Mouse (Mus musculus): ENCODE data around the gene Ciz1. TPM values are rescaled to one million over a fixed set of nuclear protein-coding genes. Genes with fewer than 3 reads are reported as not detected.

The Ciz1 gene
- polyA plus RNA-seq, 1 experiment from 2014 or later = 54.9 TPM

DNA sequence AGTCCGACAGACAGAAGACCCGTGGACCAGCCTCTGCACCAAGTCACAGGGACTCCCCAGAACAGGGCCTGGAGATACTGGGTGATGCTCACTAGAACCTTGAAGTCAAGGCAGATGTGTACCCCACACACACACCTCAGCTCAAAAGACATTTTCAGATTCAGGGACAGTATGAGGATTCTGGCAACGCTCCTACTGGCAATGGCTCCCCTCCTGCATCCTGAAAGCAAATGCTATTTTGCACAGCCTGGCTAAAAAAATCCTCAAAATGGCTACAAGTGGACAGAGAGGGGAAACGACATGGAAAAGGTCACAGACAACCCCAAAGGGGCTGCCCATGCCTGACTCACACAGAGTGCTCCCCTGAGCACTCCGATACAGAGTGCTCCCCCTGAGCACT lies 20.0 kb upstream of the Ciz1 start:
- WGBS = 81% methylated on average over 5 of the region's 5 CpGs
- ATAC-seq (ENCODE audit: low FRiP score, low TSS enrichment) = no peak
- H3K4me3 ChIP-seq (ENCODE audit: low read length) = no peak overlapping the region

DNA sequence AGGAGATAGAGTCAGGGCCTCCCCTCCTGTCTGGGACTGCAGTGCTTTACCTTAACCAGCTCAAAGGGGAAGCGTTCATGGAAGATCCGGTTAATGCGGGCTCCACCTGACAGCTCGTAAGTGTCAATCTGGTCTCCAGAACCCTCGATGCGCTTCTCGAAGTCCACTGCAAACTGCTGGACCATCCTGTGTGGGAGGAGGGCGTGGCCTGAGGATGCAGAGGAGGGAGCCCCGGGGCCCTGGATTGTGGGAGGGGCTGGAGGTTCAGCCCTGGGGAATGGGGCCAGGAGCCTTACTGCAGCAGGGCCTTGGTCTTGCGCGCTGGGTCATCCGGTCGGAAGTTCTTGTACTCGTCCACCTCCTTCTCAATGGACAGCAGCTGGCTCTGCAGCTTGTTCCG lies 16.2 kb upstream of the Ciz1 start:
- Histone ChIP-seq H3K27me3 (ENCODE audit: insufficient read depth, low read length) (no peaks in the 10 kb centered on the region), H3K9ac (replicated peaks; ENCODE audit: low read length) (no peak overlapping the region), H3K36me3 (ENCODE audit: insufficient read depth, low read length) (no peaks in the 10 kb centered on the region), H3K4me3 (ENCODE audit: low read length) (no peak overlapping the region), H3K4me1 (ENCODE audit: insufficient read depth, low read length) (peaks cover 8% of the 10 kb centered on the region; the same call in 1 of the 2 replicates), H3K27ac (ENCODE audit: low read length) (no peak overlapping the region), H3K4me2 (replicated peaks; ENCODE audit: low read depth, low read length) (no peak overlapping the region), H3K9me3 (ENCODE audit: low read length) (no peaks in the 10 kb centered on the region)
- WGBS = 34% methylated on average over 15 of the region's 15 CpGs
- ATAC-seq (ENCODE audit: low FRiP score, low TSS enrichment) = no peak; the same call in 1 of the 2 replicates

More for the DNA sequence above, 20.0 kb upstream of the Ciz1 start:
- H3K4me1 ChIP-seq (ENCODE audit: insufficient read depth, low read length) = peaks cover 8% of the 10 kb centered on the region; the same call in 1 of the 2 replicates
- no peaks in the 10 kb centered on the region for H3K36me3 ChIP-seq (ENCODE audit: insufficient read depth, low read length)
- H3K4me2 ChIP-seq (replicated peaks; ENCODE audit: low read depth, low read length) = no peak overlapping the region
- no peaks in the 10 kb centered on the region for H3K9me3 ChIP-seq (ENCODE audit: low read length)
- no peak overlapping the region for H3K27ac ChIP-seq (ENCODE audit: low read length)
- no peak overlapping the region for H3K9ac ChIP-seq (replicated peaks; ENCODE audit: low read length)
- no peaks in the 10 kb centered on the region for H3K27me3 ChIP-seq (ENCODE audit: insufficient read depth, low read length)

DNA sequence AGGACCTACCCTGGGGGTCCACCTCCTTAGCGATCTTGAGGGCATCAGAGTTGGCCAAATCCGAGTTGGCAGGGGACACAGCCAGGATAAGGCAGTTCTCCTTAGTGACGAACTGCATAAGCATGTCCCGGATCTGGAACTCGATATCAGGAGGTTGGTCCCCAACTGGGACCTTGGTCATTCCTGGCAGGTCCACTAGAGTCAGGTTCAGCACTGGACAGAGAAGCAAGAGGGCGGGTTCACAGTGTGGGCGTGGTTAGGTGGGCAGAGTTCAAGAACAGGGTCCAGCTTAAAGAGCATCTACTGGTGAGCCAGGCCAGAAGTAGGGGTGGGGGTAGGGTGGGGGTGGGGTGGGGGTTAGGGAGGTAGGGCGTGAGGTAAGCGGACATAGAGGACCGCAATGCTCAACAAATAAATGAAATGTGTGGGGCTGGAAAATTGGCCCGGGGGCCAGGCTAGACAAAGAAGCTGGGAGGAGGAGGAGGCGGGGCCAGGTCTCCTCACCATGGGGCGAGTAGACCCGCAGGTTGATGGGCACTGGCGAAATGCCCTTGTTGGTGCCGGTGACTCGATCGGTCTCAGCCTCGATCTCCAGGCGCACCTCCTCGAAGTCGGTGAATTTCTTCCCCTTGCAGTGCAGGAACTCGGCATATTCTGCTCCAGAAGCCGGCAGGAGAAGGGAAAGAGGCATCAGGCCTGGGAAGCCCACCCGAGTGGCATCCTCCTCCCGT lies 12.1 kb upstream of the Ciz1 start:
- Histone ChIP-seq H3K4me3 (ENCODE audit: low read length) (no peak overlapping the region), H3K27me3 (ENCODE audit: insufficient read depth, low read length) (no peaks in the 10 kb centered on the region), H3K9me3 (ENCODE audit: low read length) (no peaks in the 10 kb centered on the region), H3K27ac (ENCODE audit: low read length) (no peak overlapping the region), H3K9ac (replicated peaks; ENCODE audit: low read length) (no peak overlapping the region), H3K4me2 (replicated peaks; ENCODE audit: low read depth, low read length) (no peak overlapping the region), H3K36me3 (ENCODE audit: insufficient read depth, low read length) (no peaks in the 10 kb centered on the region), H3K4me1 (ENCODE audit: insufficient read depth, low read length) (peaks cover 8% of the 10 kb centered on the region; the same call in 1 of the 2 replicates)
- no peak for ATAC-seq (ENCODE audit: low FRiP score, low TSS enrichment)
- 43% methylated on average over 25 of the region's 26 CpGs for WGBS

DNA sequence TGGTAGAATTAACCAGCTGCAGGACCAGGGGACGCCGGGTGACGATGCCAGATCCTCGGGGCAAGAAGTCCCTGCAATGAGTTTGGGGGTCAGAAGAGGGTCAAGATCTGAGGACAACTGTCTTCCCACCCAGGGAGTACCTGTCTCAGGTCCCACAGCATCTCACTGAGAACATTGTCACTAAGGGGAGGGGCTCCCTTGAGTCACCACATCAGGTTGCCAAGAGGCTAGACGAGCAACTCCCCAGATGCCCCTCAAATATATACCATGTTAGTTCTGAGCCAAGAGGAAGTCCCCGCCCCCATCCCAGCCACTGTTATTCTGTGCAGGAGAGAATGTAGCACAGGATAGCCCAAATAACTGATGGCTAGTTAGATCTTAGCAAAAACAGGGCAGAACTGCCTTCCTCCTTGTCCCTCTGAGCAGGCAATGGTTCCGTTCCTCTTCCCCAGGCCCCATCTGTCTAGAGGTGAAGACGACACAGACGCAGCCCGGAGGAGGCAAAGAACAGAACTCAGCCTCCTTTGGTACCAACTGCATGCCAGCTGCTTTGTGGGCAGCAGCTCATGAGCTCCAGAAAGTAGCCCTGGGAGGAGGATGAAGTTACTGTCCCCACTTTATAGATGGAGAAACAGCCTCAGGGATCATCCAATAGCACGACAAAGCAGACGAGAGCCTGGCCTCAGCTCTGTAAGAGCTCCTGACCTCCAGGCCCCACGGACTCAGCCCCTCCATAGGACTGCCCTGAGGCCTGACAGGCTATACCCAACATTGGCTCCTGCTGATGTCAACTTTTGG lies 11.1 kb upstream of the Ciz1 start:
- 79% methylated on average over 13 of the region's 13 CpGs for WGBS

GRCm38 (mm10) chr2:32341634-32341939 lies 10.5 kb upstream of the Ciz1 start:
- Histone ChIP-seq H3K27me3 (ENCODE audit: insufficient read depth, low read length) (no peaks in the 10 kb centered on the region), H3K9ac (replicated peaks; ENCODE audit: low read length) (no peak overlapping the region), H3K9me3 (ENCODE audit: low read length) (no peaks in the 10 kb centered on the region), H3K4me2 (replicated peaks; ENCODE audit: low read depth, low read length) (no peak overlapping the region), H3K4me3 (ENCODE audit: low read length) (no peak overlapping the region), H3K36me3 (ENCODE audit: insufficient read depth, low read length) (no peaks in the 10 kb centered on the region), H3K4me1 (ENCODE audit: insufficient read depth, low read length) (no peaks in the 10 kb centered on the region), H3K27ac (ENCODE audit: low read length) (no peak overlapping the region)
- no peak for ATAC-seq (ENCODE audit: low FRiP score, low TSS enrichment)
- WGBS = 79% methylated on average over 4 of the region's 4 CpGs

More for the DNA sequence above, 11.1 kb upstream of the Ciz1 start:
- H3K27me3 ChIP-seq (ENCODE audit: insufficient read depth, low read length) = no peaks in the 10 kb centered on the region
- H3K4me3 ChIP-seq (ENCODE audit: low read length) = no peak overlapping the region
- no peak overlapping the region for H3K9ac ChIP-seq (replicated peaks; ENCODE audit: low read length)
- H3K4me2 ChIP-seq (replicated peaks; ENCODE audit: low read depth, low read length) = no peak overlapping the region
- H3K4me1 ChIP-seq (ENCODE audit: insufficient read depth, low read length) = peaks cover 5% of the 10 kb centered on the region; the same call in 1 of the 2 replicates
- no peak for ATAC-seq (ENCODE audit: low FRiP score, low TSS enrichment)
- no peaks in the 10 kb centered on the region for H3K9me3 ChIP-seq (ENCODE audit: low read length)
- no peaks in the 10 kb centered on the region for H3K36me3 ChIP-seq (ENCODE audit: insufficient read depth, low read length)
- H3K27ac ChIP-seq (ENCODE audit: low read length) = no peak overlapping the region

DNA sequence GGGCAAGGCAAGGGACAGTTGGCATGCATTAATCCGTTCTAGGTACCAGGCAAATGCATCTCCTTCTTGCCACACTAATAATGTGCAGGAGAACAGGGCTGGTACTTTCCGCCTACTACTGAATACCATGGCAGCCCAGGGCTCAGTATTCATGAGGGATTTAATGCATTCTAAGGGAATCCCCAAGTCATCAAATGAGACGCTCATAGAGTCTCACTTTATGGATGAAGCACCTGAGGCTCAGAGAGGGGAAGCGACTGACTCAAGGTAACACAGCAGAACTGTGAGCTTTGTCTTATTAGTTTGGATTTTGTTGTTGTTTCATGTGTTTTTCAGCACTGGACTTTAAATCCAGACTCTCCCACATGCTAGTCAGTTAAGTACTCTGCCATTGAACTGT lies 10.1 kb upstream of the Ciz1 start:
- Histone ChIP-seq H3K36me3 (ENCODE audit: insufficient read depth, low read length) (no peaks in the 10 kb centered on the region), H3K4me2 (replicated peaks; ENCODE audit: low read depth, low read length) (no peak overlapping the region), H3K27ac (ENCODE audit: low read length) (no peak overlapping the region), H3K9me3 (ENCODE audit: low read length) (no peaks in the 10 kb centered on the region), H3K9ac (replicated peaks; ENCODE audit: low read length) (no peak overlapping the region), H3K27me3 (ENCODE audit: insufficient read depth, low read length) (no peaks in the 10 kb centered on the region), H3K4me1 (ENCODE audit: insufficient read depth, low read length) (no peaks in the 10 kb centered on the region), H3K4me3 (ENCODE audit: low read length) (no peak overlapping the region)
- 90% methylated on average over 4 of the region's 4 CpGs for WGBS
- ATAC-seq (ENCODE audit: low FRiP score, low TSS enrichment) = no peak

DNA sequence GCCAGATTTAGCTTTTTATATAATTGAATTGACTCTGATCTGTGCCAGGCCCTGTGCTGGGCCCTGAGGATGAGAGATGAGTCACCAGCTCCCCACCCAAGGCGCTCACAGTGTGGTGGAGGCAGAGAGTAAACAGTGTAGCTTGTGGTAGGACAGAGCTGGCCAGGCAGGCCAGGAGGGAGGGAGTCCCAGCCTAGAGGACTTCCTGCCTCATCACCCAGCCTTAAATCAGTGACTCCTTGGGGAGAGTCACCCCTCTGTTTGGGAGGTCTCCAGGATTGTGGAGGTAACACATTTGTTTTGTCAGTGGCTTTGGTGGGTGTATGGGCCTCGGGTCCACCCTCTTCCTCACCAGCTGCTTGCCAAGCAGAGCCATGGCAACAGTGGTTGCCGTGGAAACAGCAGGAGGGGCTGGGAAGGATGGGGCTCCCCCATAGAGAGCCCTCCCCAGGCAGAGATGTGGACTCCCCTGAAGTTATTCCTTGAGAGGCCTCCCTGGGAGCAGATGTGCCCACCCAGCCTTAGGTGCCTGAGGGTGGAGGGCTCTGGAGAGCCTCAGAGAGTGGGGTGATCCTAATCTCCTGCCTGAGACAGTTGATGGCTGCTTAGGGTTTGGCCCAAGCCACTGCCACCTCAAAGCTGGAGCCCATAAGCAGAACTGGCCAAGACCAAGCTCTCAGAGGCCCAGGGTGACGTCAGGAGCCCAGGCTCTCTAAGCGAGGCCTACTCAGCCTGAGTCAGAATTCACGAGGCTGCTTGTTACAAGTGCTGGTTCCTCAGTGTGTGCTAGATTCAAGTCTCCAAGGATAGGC lies 9.4 kb upstream of the Ciz1 start:
- ATAC-seq (ENCODE audit: low FRiP score, low TSS enrichment) = no peak

DNA sequence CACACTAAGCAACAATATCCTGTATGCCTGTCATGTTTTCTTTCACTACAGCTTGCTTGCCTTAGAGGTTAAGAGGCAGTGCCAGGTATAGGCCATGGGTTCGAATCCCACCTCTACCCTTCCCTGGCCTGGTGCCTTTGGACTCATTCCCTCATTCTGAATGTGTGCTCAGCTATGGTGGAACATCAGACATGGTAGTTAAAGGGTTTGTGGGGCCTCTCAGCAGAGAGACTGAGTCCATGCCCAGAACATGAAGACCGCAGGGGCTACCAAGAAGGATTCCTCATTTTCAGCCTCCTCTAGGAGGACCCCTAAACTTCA lies 8.8 kb upstream of the Ciz1 start:
- WGBS = 97% methylated on average over 2 of the region's 2 CpGs
- H3K27ac ChIP-seq (ENCODE audit: low read length) = no peak overlapping the region
- H3K27me3 ChIP-seq (ENCODE audit: insufficient read depth, low read length) = no peaks in the 10 kb centered on the region
- H3K36me3 ChIP-seq (ENCODE audit: insufficient read depth, low read length) = no peaks in the 10 kb centered on the region
- H3K9me3 ChIP-seq (ENCODE audit: low read length) = no peaks in the 10 kb centered on the region
- H3K9ac ChIP-seq (replicated peaks; ENCODE audit: low read length) = no peak overlapping the region
- no peak overlapping the region for H3K4me2 ChIP-seq (replicated peaks; ENCODE audit: low read depth, low read length)
- no peak for ATAC-seq (ENCODE audit: low FRiP score, low TSS enrichment)
- no peak overlapping the region for H3K4me3 ChIP-seq (ENCODE audit: low read length)
- H3K4me1 ChIP-seq (ENCODE audit: insufficient read depth, low read length) = no peaks in the 10 kb centered on the region

More for the DNA sequence above, 9.4 kb upstream of the Ciz1 start:
- no peak overlapping the region for H3K4me2 ChIP-seq (replicated peaks; ENCODE audit: low read depth, low read length)
- no peak overlapping the region for H3K27ac ChIP-seq (ENCODE audit: low read length)
- H3K27me3 ChIP-seq (ENCODE audit: insufficient read depth, low read length) = no peaks in the 10 kb centered on the region
- 75% methylated on average over 6 of the region's 6 CpGs for WGBS
- no peaks in the 10 kb centered on the region for H3K4me1 ChIP-seq (ENCODE audit: insufficient read depth, low read length)
- no peaks in the 10 kb centered on the region for H3K36me3 ChIP-seq (ENCODE audit: insufficient read depth, low read length)
- H3K9ac ChIP-seq (replicated peaks; ENCODE audit: low read length) = no peak overlapping the region
- H3K4me3 ChIP-seq (ENCODE audit: low read length) = no peak overlapping the region
- no peaks in the 10 kb centered on the region for H3K9me3 ChIP-seq (ENCODE audit: low read length)

- no peaks in the 10 kb centered on the region for H3K4me1 ChIP-seq (ENCODE audit: insufficient read depth, low read length)
- H3K4me3 ChIP-seq (ENCODE audit: low read length) = no peak overlapping the region
- ATAC-seq (ENCODE audit: low FRiP score, low TSS enrichment) = no peak
- H3K27ac ChIP-seq (ENCODE audit: low read length) = no peak overlapping the region
- no peak overlapping the region for H3K9ac ChIP-seq (replicated peaks; ENCODE audit: low read length)
- no peaks in the 10 kb centered on the region for H3K9me3 ChIP-seq (ENCODE audit: low read length)
- no peaks in the 10 kb centered on the region for H3K27me3 ChIP-seq (ENCODE audit: insufficient read depth, low read length)
- H3K4me2 ChIP-seq (replicated peaks; ENCODE audit: low read depth, low read length) = no peak overlapping the region
- 76% methylated on average over 10 of the region's 10 CpGs for WGBS
- H3K36me3 ChIP-seq (ENCODE audit: insufficient read depth, low read length) = no peaks in the 10 kb centered on the region
Observed at GRCm38 (mm10) chr2:32344056-32344455, 8.1 kb upstream of the Ciz1 start.
